Mouse (Mus musculus) embryonic facial prominence, embryonic 14.5 days (tissue): ENCODE data around the gene Acat2. TPM values are rescaled to one million over a fixed set of nuclear protein-coding genes. Genes with fewer than 3 reads are reported as not detected.

Source experiments
- polyA plus RNA-seq: library from polyadenylated mRNA; unstranded; fragments of >200 nt; fragmentation: Nextera tagmentation; extraction: Ambion mirVana; gene quantifications from 2 replicates; pipeline ENCODE4 v1.2.1, GENCODE M21; 2014

Acat2 gene
- polyA plus RNA-seq, 1 experiment from 2014 or later, result 85.8 TPM

Other genes starting within 250 kb of the Acat2 start
- gene Igf2r, start 191.1 kb downstream of the Acat2 start, polyA plus RNA-seq, result 66.0 and 67.5 TPM in 2 replicates
- 0.99 and 2.1 TPM in 2 replicates for gene Mas1, start 92.6 kb downstream of the Acat2 start, polyA plus RNA-seq
- gene Mrgprh, start 84.7 kb downstream of the Acat2 start, polyA plus RNA-seq, result 0.10 and 0.14 TPM in 2 replicates
- 1.9 and 2.8 TPM in 2 replicates for gene Pnldc1, start 50.5 kb downstream of the Acat2 start, polyA plus RNA-seq
- gene Tcp1, start 45.0 kb downstream of the Acat2 start, polyA plus RNA-seq, result 408 and 423 TPM in 2 replicates
- 118 and 123 TPM in 2 replicates for gene Mrpl18, start 44.4 kb downstream of the Acat2 start, polyA plus RNA-seq
- gene Acat3, start 20.1 kb downstream of the Acat2 start, polyA plus RNA-seq, result 0.80 and 0.88 TPM in 2 replicates
- gene Wtap, start 33.4 kb upstream of the Acat2 start, polyA plus RNA-seq, result 118 and 121 TPM in 2 replicates
- 117 and 136 TPM in 2 replicates for gene Sod2, start 46.1 kb upstream of the Acat2 start, polyA plus RNA-seq
- not detected in 2 replicates for gene Gpr31b, start 91.5 kb upstream of the Acat2 start, polyA plus RNA-seq
- gene Tcp10b, start 100.4 kb upstream of the Acat2 start, polyA plus RNA-seq, result 0.39 TPM in 1 of 2 replicates, not detected in the other
- gene Unc93a, start 171.1 kb upstream of the Acat2 start, polyA plus RNA-seq, result 0.08 TPM in 1 of 2 replicates, not detected in the other